Mouse (Mus musculus) embryonic fibroblast, embryonic 13.5 days (primary cell): ENCODE data around the gene Dao.

Source experiments
- CTCF ChIP-seq: IDR thresholded peaks from 2 replicates; pipeline ENCODE4 v1.5.1; 2011; ENCODE audit warnings: mild to moderate bottlenecking, control low read depth, low read length, moderate library complexity, borderline replicate concordance; ENCODE audit not compliant: insufficient read depth
- POLR2A ChIP-seq: IDR thresholded peaks from 2 replicates; pipeline ENCODE4 v1.6.1; 2011; ENCODE audit warnings: low read depth, mild to moderate bottlenecking, control low read depth, low read length, moderate library complexity

DNA sequence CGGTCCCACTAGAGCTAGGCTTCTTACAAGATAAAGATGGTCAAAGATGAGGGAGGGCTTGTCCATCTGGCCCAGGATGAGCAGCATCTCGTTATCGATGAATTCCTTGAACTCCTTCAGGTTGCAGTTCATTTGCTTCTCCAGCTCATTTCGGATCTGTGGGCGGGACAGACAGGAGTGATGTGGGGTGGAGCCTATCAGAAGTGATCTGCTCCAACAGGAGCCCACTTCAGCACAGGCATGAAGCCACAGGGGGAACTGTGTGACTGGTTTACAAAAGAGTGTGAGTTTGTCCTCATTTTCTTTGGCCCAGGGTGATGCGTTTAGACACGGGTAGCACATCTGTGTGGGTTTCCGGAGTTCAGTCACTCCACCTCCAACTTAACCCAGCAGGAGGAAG, 47.8 kb upstream of the Dao start:
- TF ChIP-seq POLR2A (no peak), CTCF (no peak)
